Mouse (Mus musculus) midbrain, embryonic 12.5 days (tissue): ENCODE measurements at regions not wholly inside any gene's neighbourhood (a gene's known extent, or its start where the extent isn't known, plus 50 kb on each side); places are given as distances from the start of the nearest gene placed in this dataset.

Source experiments
- ATAC-seq: fragments of 200-750 bp; cut with Nextera tagmentation; 2 replicates; pipeline ENCODE4 v1.8.0; 2017; ENCODE audit warnings: low read depth, moderate TSS enrichment, moderate library complexity; ENCODE audit not compliant: low FRiP score
- H3K27ac ChIP-seq: fragments of 300-500 bp; sonication (generic); replicated peaks from 2 replicates; pipeline ENCODE4 v1.5.1; 2016; ENCODE audit warnings: mild to moderate bottlenecking
- H3K27me3 ChIP-seq: fragments of 300-500 bp; sonication (generic); 2 replicates; pipeline ENCODE4 v1.6.1; 2016; ENCODE audit warnings: mild to moderate bottlenecking
- H3K36me3 ChIP-seq: fragments of 300-500 bp; sonication (generic); 2 replicates; pipeline ENCODE4 v1.6.1; 2016
- H3K4me1 ChIP-seq: fragments of 300-500 bp; sonication (generic); 2 replicates; pipeline ENCODE4 v1.6.1; 2016
- H3K4me2 ChIP-seq: fragments of 300-500 bp; sonication (generic); replicated peaks from 2 replicates; pipeline ENCODE4 v1.6.1; 2016; ENCODE audit warnings: mild to moderate bottlenecking, moderate library complexity
- H3K4me3 ChIP-seq: fragments of 300-500 bp; sonication (generic); 2 replicates; pipeline ENCODE4 v1.5.1; 2016; ENCODE audit warnings: mild to moderate bottlenecking
- H3K9ac ChIP-seq: fragments of 300-500 bp; sonication (generic); replicated peaks from 2 replicates; pipeline ENCODE4 v1.6.1; 2016; ENCODE audit warnings: mild to moderate bottlenecking, moderate library complexity
- H3K9me3 ChIP-seq: fragments of 300-500 bp; sonication (generic); 2 replicates; pipeline ENCODE4 v1.6.1; 2016; ENCODE audit warnings: mild to moderate bottlenecking
- WGBS: fragments of 180-500 bp; shearing (Covaris S2); methylation state at CpG from one replicate; pipeline ENCODE4 v1.1.7; 2016; 5-methylcytosine and 5-hydroxymethylcytosine counted together

DNA sequence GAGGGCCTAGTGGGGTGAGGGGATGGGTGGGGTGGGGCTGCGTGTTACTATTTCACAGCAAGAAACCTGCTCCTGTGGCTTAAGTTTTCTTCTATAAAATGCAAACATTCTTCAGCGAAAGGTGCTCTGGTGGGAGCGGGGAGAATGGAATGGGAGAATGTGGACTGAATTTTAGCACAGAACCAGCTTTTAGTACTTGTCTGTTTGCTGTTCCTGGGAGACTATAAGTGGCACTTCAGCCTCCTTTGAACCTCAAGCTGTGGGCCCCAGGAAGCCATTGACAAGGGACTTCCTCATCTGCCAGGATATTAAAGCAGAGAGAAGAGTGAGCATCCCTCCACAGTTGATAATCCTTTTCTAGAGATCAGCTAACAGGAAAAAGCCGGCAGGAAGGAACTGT lies 580.2 kb downstream of the Zfp706 start:
- H3K27me3 ChIP-seq = no peaks in the 10 kb centered on the region
- no peak; the same call in 1 of the 2 replicates for ATAC-seq
- no peaks in the 10 kb centered on the region for H3K9me3 ChIP-seq
- WGBS = 53% methylated on average over 4 of the region's 4 CpGs
- no peak overlapping the region for H3K4me2 ChIP-seq
- no peak overlapping the region for H3K9ac ChIP-seq
- no peak overlapping the region for H3K27ac ChIP-seq
- H3K4me1 ChIP-seq = peaks cover 9% of the 10 kb centered on the region
- no peak overlapping the region for H3K4me3 ChIP-seq
- no peaks in the 10 kb centered on the region for H3K36me3 ChIP-seq

DNA sequence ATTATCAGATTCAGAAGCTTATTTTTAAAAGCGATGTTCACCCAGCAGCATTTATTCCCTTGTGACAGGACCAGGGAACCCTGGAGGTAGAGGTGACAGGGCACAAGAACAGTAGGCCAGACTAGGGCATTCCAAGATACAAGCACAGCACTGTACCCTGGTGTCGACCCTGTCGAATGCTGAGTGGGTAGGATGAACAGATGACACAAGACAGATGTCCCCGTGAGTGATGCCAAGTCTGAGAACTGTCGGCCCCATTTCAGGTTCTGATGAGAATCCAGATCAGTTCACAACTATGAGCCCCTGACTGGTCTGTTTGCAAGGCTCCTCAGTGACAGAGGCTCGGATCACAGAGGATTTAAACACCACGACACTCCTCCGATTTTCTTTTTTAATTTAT lies 581.7 kb downstream of the Zfp706 start:
- H3K9ac ChIP-seq = no peak overlapping the region
- WGBS = 86% methylated on average over 8 of the region's 8 CpGs
- ATAC-seq = no peak

GRCm38 (mm10) chr15:36424047-36424446 lies 583.5 kb downstream of the Zfp706 start:
- 88% methylated on average over 8 of the region's 8 CpGs for WGBS
- Histone ChIP-seq H3K4me2 (no peak overlapping the region), H3K9me3 (no peaks in the 10 kb centered on the region), H3K36me3 (no peaks in the 10 kb centered on the region), H3K4me1 (peaks cover 9% of the 10 kb centered on the region), H3K4me3 (no peak overlapping the region), H3K27me3 (no peaks in the 10 kb centered on the region), H3K27ac (no peak overlapping the region), H3K9ac (no peak overlapping the region)
- ATAC-seq = no peak

More for the DNA sequence above, 581.7 kb downstream of the Zfp706 start:
- Histone ChIP-seq H3K27me3 (no peaks in the 10 kb centered on the region), H3K4me1 (peaks cover 9% of the 10 kb centered on the region), H3K36me3 (no peaks in the 10 kb centered on the region), H3K4me3 (no peak overlapping the region), H3K27ac (no peak overlapping the region), H3K4me2 (no peak overlapping the region), H3K9me3 (no peaks in the 10 kb centered on the region)

- 85% methylated on average over 3 of the region's 3 CpGs for WGBS
Measured at GRCm38 (mm10) chr15:36422781-36423180, 584.8 kb downstream of the Zfp706 start.

GRCm38 (mm10) chr15:36419943-36420480 lies 587.6 kb downstream of the Zfp706 start:
- Histone ChIP-seq H3K4me1 (no peaks in the 10 kb centered on the region), H3K9ac (no peak overlapping the region), H3K4me2 (no peak overlapping the region), H3K36me3 (no peaks in the 10 kb centered on the region), H3K4me3 (no peak overlapping the region), H3K9me3 (no peaks in the 10 kb centered on the region), H3K27me3 (no peaks in the 10 kb centered on the region), H3K27ac (no peak overlapping the region)
- 89% methylated on average over 7 of the region's 7 CpGs for WGBS
- ATAC-seq = no peak

More at GRCm38 (mm10) chr15:36422781-36423180, 584.8 kb downstream of the Zfp706 start:
- ATAC-seq = no peak
- Histone ChIP-seq H3K4me3 (no peak overlapping the region), H3K27ac (no peak overlapping the region), H3K36me3 (no peaks in the 10 kb centered on the region), H3K4me1 (peaks cover 6% of the 10 kb centered on the region), H3K9me3 (no peaks in the 10 kb centered on the region), H3K4me2 (no peak overlapping the region), H3K27me3 (no peaks in the 10 kb centered on the region), H3K9ac (no peak overlapping the region)

- H3K4me2 ChIP-seq = no peak overlapping the region
- H3K27me3 ChIP-seq = no peaks in the 10 kb centered on the region
- 80% methylated on average over 3 of the region's 3 CpGs for WGBS
Measured at GRCm38 (mm10) chr15:36417426-36417825, 590.1 kb downstream of the Zfp706 start.

DNA sequence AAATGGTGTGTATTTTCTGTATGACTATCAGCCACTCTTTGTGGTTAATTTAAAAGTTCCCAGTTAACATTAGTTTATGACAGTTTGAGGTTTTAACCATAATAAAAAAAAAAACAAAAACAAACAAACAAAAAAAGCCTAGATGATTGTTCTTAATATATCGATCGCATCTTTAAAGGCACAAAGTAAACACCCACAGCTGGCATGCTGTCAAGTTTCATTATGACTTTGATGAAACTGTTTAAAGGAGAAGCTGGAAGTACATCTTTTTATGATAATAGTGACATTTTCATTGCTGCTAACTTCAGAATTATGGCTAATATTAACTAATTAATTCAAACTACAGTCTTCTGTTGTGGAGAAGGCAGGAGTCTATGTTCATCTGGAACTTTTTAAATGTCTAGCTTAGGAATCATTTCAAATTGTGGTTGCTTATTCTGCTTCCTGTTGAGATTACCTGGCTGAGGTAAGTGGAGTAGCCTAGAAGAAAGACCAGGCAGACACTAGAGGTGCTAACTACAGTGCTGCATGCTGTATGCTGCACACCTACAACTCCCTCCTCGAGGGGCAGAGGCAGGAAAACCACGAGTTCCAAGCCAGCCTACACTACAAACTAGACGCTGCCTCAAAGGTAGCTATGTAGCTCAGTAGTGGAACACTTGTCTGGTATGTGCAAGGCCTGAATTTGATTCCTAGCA lies 591.9 kb downstream of the Zfp706 start:
- no peak overlapping the region for H3K4me2 ChIP-seq
- no peak for ATAC-seq
- no peaks in the 10 kb centered on the region for H3K9me3 ChIP-seq
- H3K27ac ChIP-seq = no peak overlapping the region
- H3K4me1 ChIP-seq = no peaks in the 10 kb centered on the region
- no peak overlapping the region for H3K4me3 ChIP-seq
- no peaks in the 10 kb centered on the region for H3K27me3 ChIP-seq
- WGBS = 88% methylated on average over 5 of the region's 5 CpGs
- no peaks in the 10 kb centered on the region for H3K36me3 ChIP-seq
- H3K9ac ChIP-seq = no peak overlapping the region

More at GRCm38 (mm10) chr15:36417426-36417825, 590.1 kb downstream of the Zfp706 start:
- Histone ChIP-seq H3K4me3 (no peak overlapping the region), H3K9ac (no peak overlapping the region), H3K27ac (no peak overlapping the region), H3K9me3 (no peaks in the 10 kb centered on the region), H3K36me3 (no peaks in the 10 kb centered on the region), H3K4me1 (no peaks in the 10 kb centered on the region)
- ATAC-seq = no peak

DNA sequence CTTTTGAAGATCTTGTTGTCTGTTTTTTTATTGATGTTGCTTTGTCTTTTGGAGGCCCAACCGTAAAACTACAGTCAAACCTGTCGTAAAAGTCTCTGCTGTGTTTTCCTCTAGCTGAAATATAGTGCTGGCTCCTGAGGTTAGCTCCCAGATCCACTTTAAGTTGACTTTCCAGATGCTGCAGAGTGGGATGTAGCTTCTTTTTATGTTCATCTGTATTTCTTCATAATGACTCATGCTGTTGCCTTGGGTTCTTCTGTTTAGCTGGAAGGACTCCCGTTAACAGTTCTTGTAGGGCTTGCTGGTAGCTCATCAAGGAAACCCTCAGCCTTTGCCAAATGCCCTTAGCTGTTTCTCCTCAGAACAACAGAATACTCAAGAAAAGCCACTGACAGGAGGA lies 595.6 kb downstream of the Zfp706 start:
- H3K4me1 ChIP-seq = no peaks in the 10 kb centered on the region
- no peaks in the 10 kb centered on the region for H3K36me3 ChIP-seq
- H3K9me3 ChIP-seq = no peaks in the 10 kb centered on the region
- WGBS = 95% methylated on average over 3 of the region's 3 CpGs
- H3K4me2 ChIP-seq = no peak overlapping the region
- no peak overlapping the region for H3K9ac ChIP-seq
- no peak overlapping the region for H3K4me3 ChIP-seq
- H3K27me3 ChIP-seq = no peaks in the 10 kb centered on the region; the same call in 1 of the 2 replicates
- H3K27ac ChIP-seq = no peak overlapping the region
- ATAC-seq = no peak

GRCm38 (mm10) chr15:36405446-36405845 lies 602.1 kb downstream of the Zfp706 start:
- no peaks in the 10 kb centered on the region for H3K36me3 ChIP-seq
- peaks cover 4% of the 10 kb centered on the region; the same call in 1 of the 2 replicates for H3K4me1 ChIP-seq
- WGBS = 76% methylated on average over 3 of the region's 3 CpGs
- H3K27ac ChIP-seq = no peak overlapping the region
- no peak overlapping the region for H3K4me2 ChIP-seq
- no peaks in the 10 kb centered on the region; the same call in 1 of the 2 replicates for H3K27me3 ChIP-seq
- H3K9ac ChIP-seq = no peak overlapping the region
- no peaks in the 10 kb centered on the region for H3K9me3 ChIP-seq
- no peak for ATAC-seq
- no peak overlapping the region for H3K4me3 ChIP-seq

- no peaks in the 10 kb centered on the region; the same call in 1 of the 2 replicates for H3K27me3 ChIP-seq
- peaks cover 17% of the 10 kb centered on the region for H3K4me1 ChIP-seq
- ATAC-seq = no peak
- no peaks in the 10 kb centered on the region for H3K36me3 ChIP-seq
- H3K9ac ChIP-seq = no peak overlapping the region
- 86% methylated on average over 6 of the region's 6 CpGs for WGBS
- H3K9me3 ChIP-seq = no peaks in the 10 kb centered on the region
- H3K4me2 ChIP-seq = no peak overlapping the region
- no peak overlapping the region for H3K4me3 ChIP-seq
- no peak overlapping the region for H3K27ac ChIP-seq
Measured at GRCm38 (mm10) chr15:36403336-36404119, 604.0 kb downstream of the Zfp706 start.

GRCm38 (mm10) chr15:36402051-36402450 lies 605.5 kb downstream of the Zfp706 start:
- no peaks in the 10 kb centered on the region for H3K36me3 ChIP-seq
- H3K4me1 ChIP-seq = peaks cover 17% of the 10 kb centered on the region
- H3K9me3 ChIP-seq = no peaks in the 10 kb centered on the region
- no peak overlapping the region for H3K9ac ChIP-seq
- 97% methylated on average over 1 of the region's 1 CpGs for WGBS
- no peak overlapping the region for H3K4me2 ChIP-seq
- ATAC-seq = no peak
- H3K27ac ChIP-seq = no peak overlapping the region
- no peak overlapping the region for H3K4me3 ChIP-seq
- no peaks in the 10 kb centered on the region for H3K27me3 ChIP-seq

DNA sequence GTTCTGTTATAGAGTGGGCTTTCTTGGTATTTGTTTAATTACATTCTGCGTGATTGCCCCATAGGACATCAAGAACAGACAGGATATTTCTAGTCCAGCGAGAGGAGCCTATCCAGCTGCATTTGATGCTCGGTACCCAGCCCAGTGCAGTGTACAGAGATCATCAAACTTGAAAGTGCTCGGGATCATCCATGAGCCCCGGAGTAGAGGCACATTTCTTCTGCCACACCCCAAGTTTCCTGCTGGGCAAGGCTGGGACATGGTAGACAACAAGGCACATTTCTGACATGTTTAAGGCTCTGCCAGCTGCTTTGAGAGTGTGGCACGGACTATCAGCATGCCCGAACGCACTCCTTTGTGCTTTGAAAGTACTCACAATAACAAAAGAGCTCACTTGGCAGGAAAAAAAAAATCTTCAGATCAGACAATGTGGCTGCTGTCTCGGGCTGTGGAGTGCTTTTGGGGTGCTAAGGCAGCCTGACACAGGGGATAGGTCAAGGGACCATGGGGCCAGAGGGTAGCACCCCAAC lies 607.2 kb downstream of the Zfp706 start:
- Histone ChIP-seq H3K4me1 (peaks cover 17% of the 10 kb centered on the region), H3K9me3 (no peaks in the 10 kb centered on the region), H3K4me3 (no peak overlapping the region), H3K27ac (no peak overlapping the region), H3K27me3 (no peaks in the 10 kb centered on the region), H3K9ac (no peak overlapping the region), H3K4me2 (no peak overlapping the region), H3K36me3 (no peaks in the 10 kb centered on the region)
- 43% methylated on average over 9 of the region's 9 CpGs for WGBS
- ATAC-seq = no peak
